Mouse (Mus musculus) gastrocnemius, postnatal 14 days (tissue): ENCODE data around the gene Ank3. TPM values are rescaled to one million over a fixed set of nuclear protein-coding genes. Genes with fewer than 3 reads are reported as not detected.
A peak's percentile ranks its signal among the peaks of the same experiment; 100 is the strongest.

Experiments
- DNase-seq: peaks from one replicate; pipeline ENCODE4 v3.0.0; 2021; ENCODE audit warnings: mixed read lengths
- intact Hi-C: fragments of 180-260 bp; cut with DNase I; formaldehyde crosslinking; loops from one replicate; pipeline ENCODE4 v1.15.1; 2025; ENCODE audit warnings: low total_unique reads
- total RNA-seq, 2 experiments: library from RNA; stranded (reverse); gene quantifications; 2 replicates each; pipeline ENCODE4 v1.2.3; 2021

The Ank3 gene
- total RNA-seq, 2 experiments from 2014 or later = 78.4 to 112 TPM

DNA sequence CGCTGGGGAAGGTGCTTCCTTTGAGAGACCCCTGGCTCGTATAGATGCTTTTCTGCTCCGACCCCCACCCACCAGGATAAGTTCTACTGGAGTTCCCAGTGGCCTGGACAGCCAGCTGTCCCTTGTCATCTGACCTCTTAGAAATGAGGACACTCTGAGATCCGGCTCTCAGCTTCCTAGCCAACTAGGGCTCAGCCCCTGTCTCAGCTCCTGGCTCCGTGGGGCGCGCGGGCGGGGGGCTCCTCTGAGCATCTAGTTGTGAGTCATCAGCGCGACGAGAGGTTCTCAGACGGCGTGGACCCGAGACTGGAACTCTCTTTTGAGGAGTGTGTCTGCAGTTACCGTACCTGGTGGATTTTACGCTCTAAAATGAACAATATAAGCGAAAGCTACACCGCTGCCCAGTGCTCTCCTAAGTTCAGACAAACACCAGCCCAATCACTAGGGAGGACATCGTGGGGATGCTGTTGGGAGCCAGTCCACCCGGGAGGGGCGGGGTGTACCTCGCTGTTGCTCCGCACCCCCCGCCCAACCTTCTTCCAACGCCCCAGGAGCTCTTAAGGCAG is 293 bp upstream of the Ank3 start:
- DNase-seq = peak; percentile 15
- intact Hi-C loops = no loop called here

DNA sequence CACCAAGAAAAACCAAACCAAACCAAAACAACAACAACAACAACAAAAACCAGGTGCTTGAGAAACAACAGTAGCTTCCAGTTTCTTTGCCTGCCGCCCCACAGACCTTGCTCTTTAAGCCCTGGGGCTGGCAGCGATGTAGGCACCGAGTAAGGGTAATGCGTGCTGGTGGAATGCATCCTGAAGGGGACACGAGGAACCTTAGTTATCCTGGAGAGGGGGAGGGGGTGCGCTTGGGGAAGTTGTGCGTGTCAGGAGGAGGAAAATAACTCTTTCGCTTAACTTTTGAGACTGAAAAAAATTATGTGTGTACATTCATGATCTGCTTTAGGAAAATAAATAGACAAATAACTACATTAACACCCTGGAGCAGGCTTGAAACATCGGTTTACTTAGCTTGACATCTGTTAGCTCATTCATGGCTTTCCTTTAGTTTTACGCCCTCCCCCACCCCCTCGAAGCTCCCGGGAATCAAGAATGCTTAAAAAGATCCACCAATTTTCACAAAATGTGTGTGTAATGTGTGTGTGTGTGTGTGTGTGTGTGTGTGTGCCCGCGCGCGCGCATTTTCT is 1.3 kb downstream of the Ank3 start:
- DNase-seq = no peak
- intact Hi-C loops = no loop called here

DNA sequence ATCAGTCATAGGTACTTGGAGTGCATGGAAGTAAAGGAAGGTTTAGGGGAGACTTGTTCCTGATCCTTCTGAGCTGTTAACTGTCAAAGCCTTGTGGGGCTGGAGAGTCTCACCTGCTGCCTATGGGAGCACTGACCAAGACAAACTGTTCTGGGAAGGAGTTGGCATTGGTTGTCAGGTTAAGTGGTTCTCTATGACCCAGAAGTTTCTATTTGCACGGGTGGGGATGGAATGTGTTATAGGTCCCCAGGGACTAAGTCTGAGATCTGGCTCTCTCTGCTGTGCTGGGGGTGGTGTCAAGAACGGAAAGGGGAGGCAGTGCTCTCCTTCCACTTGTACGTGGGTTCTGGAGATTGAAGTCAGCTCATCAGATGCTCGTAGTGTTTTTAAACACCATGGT is 6.9 kb downstream of the Ank3 start:
- intact Hi-C loops = no loop called here
- DNase-seq = no peak

DNA sequence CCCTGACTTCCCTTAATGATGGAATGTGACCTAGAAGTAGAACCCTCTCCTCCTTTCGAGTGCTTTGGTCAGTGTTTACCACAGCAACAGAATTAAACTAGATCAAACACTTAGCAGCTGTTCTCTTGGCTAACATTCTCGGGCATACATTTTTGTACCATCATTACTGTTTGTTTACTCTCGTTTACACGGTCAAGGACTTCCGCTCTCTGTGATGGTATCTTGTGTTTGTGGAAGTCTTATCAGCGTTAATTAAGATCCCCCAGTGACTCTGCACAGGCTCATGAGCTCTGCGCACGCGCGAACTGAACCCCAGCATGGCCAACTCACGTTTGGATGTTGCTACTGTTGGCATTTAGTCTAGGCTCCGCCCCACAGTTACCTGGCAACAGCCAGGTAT is 16.3 kb downstream of the Ank3 start:
- intact Hi-C loops = no loop called here
- DNase-seq = no peak

DNA sequence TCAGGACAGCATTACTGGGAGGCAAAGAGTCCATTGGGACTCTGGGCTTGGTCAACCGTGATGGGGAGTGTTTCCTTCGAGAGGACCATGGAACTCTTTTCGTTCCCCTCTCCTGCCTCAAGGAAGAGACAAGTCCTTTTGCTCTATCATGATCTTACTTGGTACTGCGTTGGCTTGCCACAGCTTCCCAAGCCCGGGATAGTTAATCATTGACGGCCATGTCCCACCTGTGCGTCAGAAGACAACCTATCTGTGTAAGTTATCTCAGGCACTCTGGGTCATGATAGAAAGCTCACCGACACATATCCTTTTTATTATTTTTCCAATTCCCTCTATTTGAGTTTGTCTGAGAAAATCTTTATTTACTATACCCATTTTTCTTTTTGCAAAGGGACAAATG is 20.1 kb downstream of the Ank3 start:
- no peak for DNase-seq
- intact Hi-C loops = no loop called here

DNA sequence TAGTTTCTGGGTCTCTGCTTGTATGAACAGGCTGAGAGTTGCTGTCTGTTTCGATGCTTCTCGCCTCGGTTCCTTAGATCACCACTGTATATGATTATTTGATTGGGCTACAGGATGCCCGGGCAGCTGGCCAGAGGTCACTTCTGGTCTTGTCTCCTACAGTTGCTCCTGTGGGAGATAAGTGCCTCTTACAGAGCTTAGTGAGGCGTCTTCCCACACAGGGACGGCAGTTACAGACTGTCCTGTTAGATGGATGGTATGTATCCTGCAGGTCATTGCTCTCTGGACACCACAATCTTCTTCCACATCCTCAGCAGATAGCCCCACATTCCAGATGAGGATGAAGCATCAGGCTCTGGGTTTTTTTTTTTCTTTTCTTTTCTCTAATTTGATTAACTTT is 21.7 kb downstream of the Ank3 start:
- DNase-seq = no peak
- intact Hi-C loops = no loop called here

DNA sequence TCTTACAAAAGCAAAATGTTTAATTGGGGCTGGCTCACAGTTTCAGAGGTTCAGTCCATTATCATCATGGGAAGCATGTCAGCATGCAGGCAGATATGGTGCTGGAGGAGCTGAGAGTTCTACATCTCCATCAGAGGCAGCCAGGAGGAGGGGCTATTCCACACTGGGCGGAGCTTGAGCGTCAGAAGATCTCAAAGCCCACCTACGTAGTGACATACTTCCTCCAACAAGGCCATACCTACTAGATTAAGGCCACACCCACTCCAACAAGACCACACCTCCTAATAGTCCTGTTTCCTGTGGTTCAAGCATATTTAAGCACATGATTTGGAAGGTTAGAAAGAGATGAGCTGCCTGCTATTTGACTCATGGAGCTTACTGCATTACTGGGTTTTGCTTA is 25.5 kb downstream of the Ank3 start:
- no peak for DNase-seq
- intact Hi-C loops = no loop called here

DNA sequence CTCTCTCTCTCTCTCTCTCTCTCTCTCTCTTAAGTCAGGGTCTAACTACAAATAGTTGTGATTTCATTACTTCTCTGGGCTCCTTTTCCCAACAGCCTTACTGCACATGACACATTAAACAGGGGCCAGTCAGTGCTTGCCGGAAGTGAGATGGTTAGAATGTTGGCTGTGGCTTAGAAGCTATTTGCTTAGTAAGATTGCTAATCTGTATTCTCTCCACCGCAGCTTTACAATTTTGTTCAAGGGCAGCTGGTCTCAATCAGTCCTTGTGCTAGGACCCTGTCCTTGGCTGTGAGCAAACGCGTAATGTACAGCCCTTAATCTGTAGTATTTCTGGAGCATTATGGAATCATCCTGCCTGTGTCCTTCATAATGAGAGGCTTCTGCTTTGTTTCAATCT is 31.6 kb downstream of the Ank3 start:
- intact Hi-C loops = no loop called here
- DNase-seq = no peak

DNA sequence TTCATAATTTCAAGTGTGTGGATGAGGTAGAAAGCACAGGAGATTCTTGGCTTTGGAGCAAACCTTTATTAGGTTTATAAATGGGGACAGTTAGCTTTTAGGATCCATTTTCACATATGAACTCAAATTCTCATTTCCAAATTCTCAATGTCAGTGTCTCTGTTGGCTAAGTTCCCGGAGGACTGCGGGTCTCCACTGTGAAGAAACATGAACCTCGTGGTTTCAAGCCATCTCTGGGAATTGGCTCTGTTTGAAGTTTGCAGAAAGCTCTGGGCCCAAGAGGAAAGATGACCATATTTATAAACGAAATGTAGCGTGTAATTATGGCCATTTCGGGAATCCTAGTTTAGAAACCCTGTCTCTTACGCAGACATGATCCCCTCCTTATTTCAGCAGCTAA is 32.5 kb downstream of the Ank3 start:
- intact Hi-C loops = no loop called here

DNA sequence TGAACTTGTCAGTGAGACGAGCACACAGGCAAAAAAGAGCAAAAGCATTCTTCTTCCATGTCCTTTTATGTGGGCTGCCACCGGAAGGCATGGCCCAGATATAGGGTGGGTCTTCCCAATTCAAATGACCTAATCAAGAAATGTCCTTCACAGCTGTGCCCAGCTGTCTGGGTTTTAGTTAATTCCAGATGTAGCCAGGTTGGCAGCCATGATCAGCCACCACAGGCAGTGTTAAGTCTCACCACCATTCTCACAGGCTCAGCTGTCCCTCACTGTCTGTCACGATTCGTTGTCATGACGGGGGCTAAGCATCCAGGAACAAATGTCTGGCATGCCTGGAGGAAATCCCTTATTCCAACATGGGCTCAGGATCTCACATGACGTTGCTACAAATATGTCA is 36.6 kb downstream of the Ank3 start:
- intact Hi-C loops = no loop called here
- no peak for DNase-seq

More for the DNA sequence above, 32.5 kb downstream of the Ank3 start:
- no peak for DNase-seq

DNA sequence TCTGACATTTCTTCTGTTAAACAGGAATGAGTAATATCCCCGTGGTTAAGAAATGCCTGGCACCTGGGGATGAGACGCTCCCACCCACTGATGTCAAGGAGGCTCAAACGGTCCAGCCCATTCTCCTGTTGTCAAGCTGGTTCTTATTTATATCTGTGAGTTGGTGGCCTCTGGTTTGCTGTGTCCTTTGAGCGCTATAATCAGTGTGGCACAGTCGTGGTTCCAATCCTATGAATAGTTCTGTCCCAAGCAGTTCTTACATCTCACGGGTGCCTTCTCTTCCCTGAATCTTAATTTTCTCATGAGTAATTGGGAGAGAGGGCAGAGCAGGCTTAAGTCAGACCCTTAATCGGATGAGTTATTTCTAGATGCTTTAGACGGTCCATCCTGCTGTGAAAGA is 40.9 kb downstream of the Ank3 start:
- no peak for DNase-seq
- intact Hi-C loops = no loop called here

DNA sequence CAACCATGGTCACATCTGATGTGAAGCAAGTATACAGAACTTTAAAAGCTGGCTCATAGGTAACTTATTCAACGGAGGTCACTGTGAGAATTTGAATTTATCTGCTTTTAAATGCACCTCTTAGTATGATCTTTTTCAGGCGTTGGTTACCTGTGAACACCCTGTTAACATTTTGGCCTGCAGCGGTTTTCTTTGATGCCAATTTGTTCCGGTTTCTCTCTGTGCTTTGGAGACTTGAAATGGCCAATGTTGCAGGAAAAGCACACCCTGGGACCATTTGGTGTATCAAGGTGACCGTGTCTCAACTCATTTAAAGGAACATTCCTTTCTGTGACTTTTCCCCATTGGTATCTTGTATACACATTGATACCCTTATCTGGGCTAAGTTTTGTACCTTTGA is 46.0 kb downstream of the Ank3 start:
- intact Hi-C loops = no loop called here
- no peak for DNase-seq

DNA sequence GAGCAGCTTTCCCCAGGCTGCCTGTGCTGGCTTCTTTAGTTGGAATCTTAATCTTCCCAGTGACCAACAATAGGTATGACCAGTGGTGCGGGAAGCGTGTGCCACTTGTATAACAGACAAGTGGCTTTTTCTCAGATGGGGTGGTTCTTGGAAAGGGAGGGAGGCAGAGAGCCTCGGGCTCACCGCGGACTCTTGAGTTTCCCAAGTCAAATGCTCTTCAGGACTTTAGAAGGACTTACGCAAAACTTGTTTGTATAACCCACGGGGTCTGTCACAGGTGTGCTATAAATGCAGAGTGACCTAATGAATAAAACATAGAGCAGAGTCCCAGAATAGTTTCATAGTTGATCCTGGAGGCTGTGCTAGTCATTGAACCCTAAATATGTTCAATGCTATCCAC is 47.4 kb downstream of the Ank3 start:
- intact Hi-C loops = no loop called here
- no peak for DNase-seq

DNA sequence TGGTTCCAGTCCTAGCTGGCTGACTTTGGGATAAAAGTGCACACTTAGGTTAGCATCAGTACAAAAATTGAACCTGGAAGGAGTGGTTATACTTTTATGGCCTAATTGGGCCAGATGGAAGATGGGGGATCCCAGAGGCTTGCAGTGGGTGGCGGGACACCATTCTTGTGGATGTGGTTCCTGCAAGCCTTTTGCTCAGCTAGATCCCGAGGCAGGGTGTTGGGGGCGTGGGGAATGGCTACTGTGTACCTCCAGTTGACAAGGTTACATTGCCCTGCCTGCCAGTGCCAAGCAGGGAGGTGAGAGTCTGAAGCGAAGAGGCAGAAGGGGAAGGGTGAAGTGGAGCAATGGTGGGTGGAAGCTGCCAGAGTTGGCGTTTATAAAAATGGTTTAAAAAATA is 48.0 kb downstream of the Ank3 start:
- intact Hi-C loops = no loop called here

DNA sequence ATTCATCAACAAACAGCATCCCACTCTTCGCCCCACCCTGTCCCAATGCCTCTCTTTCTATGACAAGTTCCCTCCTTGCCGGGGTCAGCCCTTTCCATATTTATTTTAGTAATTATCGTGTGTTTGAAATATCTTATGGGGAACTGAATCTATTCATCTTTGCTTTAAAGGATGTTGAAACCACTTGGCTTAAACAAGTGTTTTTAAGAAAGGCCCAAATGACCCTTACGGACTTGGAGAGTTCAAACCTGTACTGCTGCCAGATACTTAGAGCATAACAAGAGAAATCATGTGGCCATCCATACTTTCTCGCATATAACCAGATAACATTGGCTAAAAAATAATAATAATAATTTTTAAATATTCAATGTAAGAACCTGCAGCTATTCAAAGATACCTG is 48.7 kb downstream of the Ank3 start:
- intact Hi-C loops = no loop called here

More for the DNA sequence above, 48.0 kb downstream of the Ank3 start:
- DNase-seq = no peak

DNA sequence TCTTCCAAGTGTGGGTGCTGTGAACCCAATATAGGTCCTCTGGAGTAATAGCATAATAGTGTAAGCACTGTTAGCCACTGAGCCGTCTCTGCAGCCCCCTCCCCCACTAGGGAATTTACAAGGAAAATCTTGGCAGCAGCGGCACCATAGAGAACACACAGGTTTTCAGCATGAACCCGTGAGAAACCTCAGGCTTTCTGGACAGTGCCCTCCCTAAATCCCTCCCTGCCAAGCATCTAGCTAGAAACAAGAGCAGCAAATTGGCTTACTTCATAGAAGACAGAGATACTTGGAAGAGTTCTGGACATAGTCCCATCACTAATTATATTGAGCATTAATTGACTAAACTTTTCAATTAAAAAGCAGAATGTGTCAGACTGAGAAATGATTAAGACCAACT is 49.6 kb downstream of the Ank3 start:
- no peak for DNase-seq
- intact Hi-C loops = no loop called here

More for the DNA sequence above, 48.7 kb downstream of the Ank3 start:
- DNase-seq = no peak

DNA sequence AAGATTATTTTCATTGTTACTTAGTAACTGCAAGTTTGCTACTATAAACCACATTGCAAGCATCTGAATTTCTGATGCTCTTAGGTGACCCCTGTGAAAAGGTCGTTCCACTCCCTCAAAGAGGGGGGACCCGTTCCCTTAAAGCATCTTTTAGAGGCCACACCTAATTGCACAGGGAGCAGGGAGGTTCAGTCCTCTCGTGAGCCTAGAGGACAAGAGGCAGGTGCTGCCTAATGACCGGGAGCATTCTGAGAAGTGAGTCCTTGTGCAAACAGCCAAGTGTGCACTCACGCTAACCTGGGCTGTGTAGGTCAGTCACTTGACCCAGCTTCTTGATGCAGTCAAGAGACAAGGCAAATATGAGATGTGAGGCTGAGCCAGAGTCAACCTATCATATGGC is 52.4 kb downstream of the Ank3 start:
- intact Hi-C loops = loop anchor here (5.0 to 10.0 kb wide), 2 partner anchors 206 to 394 kb away; no protein-coding TSS in a partner anchor
- no peak for DNase-seq

DNA sequence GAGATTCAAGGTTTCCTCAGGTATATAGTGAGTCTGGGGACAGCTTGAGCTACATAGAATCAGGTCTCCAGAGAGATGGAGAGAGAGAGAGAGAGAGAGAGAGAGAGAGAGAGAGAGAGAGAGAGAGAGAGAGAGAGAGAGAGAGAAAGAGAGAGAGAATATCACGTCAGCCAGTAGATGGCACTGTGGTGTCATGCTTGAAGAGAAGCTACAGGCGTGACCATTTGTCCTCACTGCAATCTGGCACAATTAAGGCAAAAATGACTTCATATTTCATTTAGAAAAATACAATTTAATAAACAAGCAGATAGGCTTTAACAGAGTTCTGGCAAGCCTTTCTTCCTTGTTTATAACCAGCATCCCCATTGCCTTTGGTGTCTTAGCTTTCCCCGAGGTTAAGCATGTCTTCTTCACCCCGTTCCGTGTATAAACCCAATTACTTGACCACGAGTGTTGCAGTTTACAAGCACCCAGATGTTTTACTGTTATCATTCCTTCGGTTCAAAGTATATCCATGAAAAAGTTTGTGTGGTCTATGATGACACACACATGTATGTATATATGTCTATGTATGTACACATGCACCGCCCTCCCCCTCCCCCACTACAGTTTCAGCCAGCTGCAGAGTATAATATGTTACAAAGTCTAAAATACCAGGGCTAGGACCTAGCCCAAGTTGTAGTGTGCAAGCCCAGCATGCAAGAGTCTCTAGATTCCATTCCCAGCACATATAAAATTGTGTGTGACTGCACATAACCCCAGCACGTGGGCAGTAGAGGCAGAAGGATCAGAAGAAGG is 53.8 kb downstream of the Ank3 start:
- peak; percentile 56 for DNase-seq
- intact Hi-C loops = loop anchor here (5.0 to 10.0 kb wide), 2 partner anchors 205 to 392 kb away; no protein-coding TSS in a partner anchor

DNA sequence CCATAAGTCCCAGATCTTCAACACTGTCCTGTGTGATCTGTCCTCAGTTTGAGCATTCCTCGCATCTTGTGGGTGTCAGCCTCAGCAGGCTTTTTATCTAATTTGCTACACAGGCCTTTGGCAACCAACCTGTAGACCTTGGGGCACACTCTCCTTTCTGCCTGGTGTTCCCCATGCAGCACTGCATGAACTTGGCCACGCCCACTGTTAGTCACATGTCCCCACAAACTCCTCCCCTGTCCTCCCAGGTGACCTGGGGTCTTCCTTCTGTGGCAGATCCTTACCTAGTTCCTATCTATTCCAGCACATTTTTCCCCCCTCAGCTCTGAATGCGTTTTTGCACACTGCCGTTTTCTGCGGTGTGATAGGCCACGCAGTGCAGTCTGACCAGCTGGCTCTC is 55.0 kb downstream of the Ank3 start:
- intact Hi-C loops = loop anchor here (5.0 to 10.0 kb wide), 2 partner anchors 204 to 391 kb away; no protein-coding TSS in a partner anchor
- DNase-seq = no peak

DNA sequence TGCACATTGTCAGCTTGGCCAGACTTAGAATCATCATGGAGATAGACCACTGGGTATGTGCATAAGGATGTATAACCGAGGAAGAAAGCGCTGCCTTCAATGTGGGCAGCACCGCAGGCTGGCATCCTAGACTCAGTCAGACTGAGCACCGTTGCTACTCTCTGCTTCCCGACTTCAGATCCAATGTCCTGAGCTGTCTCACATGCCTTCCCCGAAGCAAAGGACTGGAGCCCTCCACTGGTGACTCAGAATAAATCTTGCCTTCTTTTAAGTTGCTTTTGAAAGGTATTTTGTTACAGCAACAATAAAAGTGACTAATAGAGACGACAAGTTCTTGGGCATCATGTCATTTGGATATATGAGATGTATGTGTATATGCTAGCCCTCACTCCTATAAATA is 55.9 kb downstream of the Ank3 start:
- intact Hi-C loops = loop anchor here (5.0 to 10.0 kb wide), 2 partner anchors 203 to 390 kb away; no protein-coding TSS in a partner anchor
- no peak for DNase-seq

DNA sequence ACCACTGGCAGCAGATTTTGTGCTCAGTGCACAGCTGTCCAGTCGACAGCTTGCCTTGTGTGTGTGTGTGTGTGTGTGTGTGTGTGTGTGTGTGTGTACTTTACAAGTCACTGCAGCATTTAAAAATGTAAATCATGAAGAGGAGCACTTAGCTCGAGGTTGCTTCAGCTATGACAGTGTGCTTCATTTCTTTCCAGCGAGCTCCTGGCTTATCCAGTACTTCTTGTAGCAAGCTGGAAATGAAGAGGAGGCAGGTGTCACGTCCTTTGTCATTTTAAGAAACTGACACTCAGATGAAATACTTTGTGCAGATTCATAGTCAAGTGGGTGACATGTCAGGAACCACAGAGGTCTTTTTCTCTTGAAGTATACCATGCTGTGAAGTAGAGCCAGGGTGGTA is 66.3 kb downstream of the Ank3 start:
- no peak for DNase-seq
- intact Hi-C loops = no loop called here
